In genomic region chr9:66503879-66504411, GRCm38 (mm10) we compare ENCODE assay signal across 11 mouse cellular contexts. TPM values are rescaled to one million over a fixed set of nuclear protein-coding genes. Genes with fewer than 3 reads are reported as not detected.
DNase-seq lines count a peak whose midpoint lies in the region; ATAC-seq and TF ChIP-seq lines count a peak whose summit lies in the region.
"Had no signal": no experiment of that assay in that cellular context is flagged by ENCODE, and none has a peak within 500 bp of the region (broad histone marks: within the 10 kb centered on the region; RNA-seq: fewer than 3 reads in every experiment).

No protein-coding gene starts in this region.

- H3K27me3 ChIP-seq in lung, embryonic 14.5 days (ENCODE audit: insufficient read depth, low read length), result no peaks in the 10 kb centered on the region
- no peaks in the 10 kb centered on the region for H3K27me3 ChIP-seq in liver, embryonic 12.5 days (replicated peaks)
- no peaks in the 10 kb centered on the region for H3K27me3 ChIP-seq in midbrain, embryonic 14.5 days (ENCODE audit: control insufficient read depth, insufficient read depth, low read length)
- H3K27me3 ChIP-seq: embryonic facial prominence, embryonic 12.5 days had no signal

- no peak overlapping the region for H3K4me3 ChIP-seq in lung, embryonic 14.5 days (ENCODE audit: low read depth, low read length)
- H3K4me3 ChIP-seq in liver, embryonic 12.5 days, result no peak overlapping the region
- no peak overlapping the region for H3K4me3 ChIP-seq in midbrain, embryonic 14.5 days (replicated peaks; ENCODE audit: low read depth, low read length)
- H3K4me3 ChIP-seq: embryonic facial prominence, embryonic 12.5 days; myocyte had no signal

- H3K4me2 ChIP-seq in lung, embryonic 14.5 days, result no peak overlapping the region
- peak overlapping the region; percentile 40 for H3K4me2 ChIP-seq in liver, embryonic 12.5 days
- no peak overlapping the region for H3K4me2 ChIP-seq in midbrain, embryonic 14.5 days (ENCODE audit: low read length)
- H3K4me2 ChIP-seq: embryonic facial prominence, embryonic 12.5 days had no signal

- H3K9me3 ChIP-seq in lung, embryonic 14.5 days (ENCODE audit: low read depth, low read length), result no peaks in the 10 kb centered on the region
- H3K9me3 ChIP-seq in liver, embryonic 12.5 days (replicated peaks), result no peaks in the 10 kb centered on the region
- H3K9me3 ChIP-seq in midbrain, embryonic 14.5 days (ENCODE audit: control insufficient read depth, low read length), result no peaks in the 10 kb centered on the region
- H3K9me3 ChIP-seq: embryonic facial prominence, embryonic 12.5 days had no signal

- no peak for DNase-seq in lung, embryonic 14.5 days
- DNase-seq in lung, postnatal 14 days, result no peak
- peak; percentile 40 for DNase-seq in ZHBTc4 (ENCODE audit: low read depth, low spot score)
- DNase-seq in thymus, postnatal 25 days, result peak; percentile 58
- DNase-seq in midbrain, embryonic 14.5 days, result no peak
- DNase-seq in cerebellum, postnatal 10 days, result no peak
- DNase-seq: adrenal gland, postnatal 14 days; heart, postnatal 36 days had no signal

- TF ChIP-seq CTCF in lung, embryonic 14.5 days (IDR thresholded peaks at IDR 0.05; ENCODE audit: low read depth), result no peak

- H3K27ac ChIP-seq in lung, embryonic 14.5 days (ENCODE audit: low read depth), result 0 out of 2 replicates have a peak overlapping the region, but pooled peaks have one; percentile 33
- peak overlapping the region; percentile 96 for H3K27ac ChIP-seq in liver, embryonic 12.5 days
- H3K27ac ChIP-seq in midbrain, embryonic 14.5 days (replicated peaks; ENCODE audit: low read depth, low read length), result no peak overlapping the region
- H3K27ac ChIP-seq: embryonic facial prominence, embryonic 12.5 days had no signal

- H3K4me1 ChIP-seq in lung, embryonic 14.5 days (ENCODE audit: insufficient read depth), result no peaks in the 10 kb centered on the region
- H3K4me1 ChIP-seq in liver, embryonic 12.5 days, result peaks cover 67% of the 10 kb centered on the region
- no peaks in the 10 kb centered on the region for H3K4me1 ChIP-seq in midbrain, embryonic 14.5 days (ENCODE audit: control insufficient read depth, insufficient read depth, low read length)
- H3K4me1 ChIP-seq: embryonic facial prominence, embryonic 12.5 days had no signal

- H3K36me3 ChIP-seq in lung, embryonic 14.5 days (ENCODE audit: insufficient read depth), result peaks cover 77% of the 10 kb centered on the region
- H3K36me3 ChIP-seq in liver, embryonic 12.5 days, result peaks cover 94% of the 10 kb centered on the region
- peaks cover 80% of the 10 kb centered on the region for H3K36me3 ChIP-seq in midbrain, embryonic 14.5 days (ENCODE audit: control insufficient read depth, insufficient read depth, low read length)

- H3K9ac ChIP-seq in lung, embryonic 14.5 days, result no peak overlapping the region
- peak overlapping the region; percentile 56 for H3K9ac ChIP-seq in liver, embryonic 12.5 days
- no peak overlapping the region for H3K9ac ChIP-seq in midbrain, embryonic 14.5 days (replicated peaks; ENCODE audit: low read length)
- H3K9ac ChIP-seq: embryonic facial prominence, embryonic 12.5 days had no signal

- ATAC-seq in lung, embryonic 14.5 days (ENCODE audit: insufficient read depth), result no peak
- ATAC-seq in liver, embryonic 12.5 days, result peak; percentile 80
- ATAC-seq in midbrain, embryonic 14.5 days (ENCODE audit: low FRiP score, low TSS enrichment), result no peak

- 84% methylated on average over 4 of the region's 4 CpGs for WGBS in lung, embryonic 14.5 days
- 32% methylated on average over 4 of the region's 4 CpGs for WGBS in liver, embryonic 12.5 days (ENCODE audit: insufficient replicate concordance)
- WGBS in midbrain, embryonic 14.5 days, result 87% methylated on average over 4 of the region's 4 CpGs

RNA-seq across cellular contexts. Expression of gene Fbxl22, which starts 10.4 kb away (rescaled TPM):
- 6.1 and 7.2 TPM in 2 replicates for polyA plus RNA-seq in lung, embryonic 14.5 days (2014; fragmentation: Nextera tagmentation; extraction: Ambion mirVana)
- 0.64 and 0.77 TPM in 2 replicates for polyA plus RNA-seq in liver, embryonic 12.5 days (2016; fragmentation: Nextera tagmentation; extraction: Ambion mirVana)
- 1.5 and 1.9 TPM in 2 replicates for polyA plus RNA-seq in midbrain, embryonic 14.5 days (2014; fragmentation: Nextera tagmentation; extraction: Ambion mirVana)

Comparison
In these comparisons a context has a peak if more than half of its experiments do, and no peak if none do; other contexts are left out.
1. DNase-seq: peak in ZHBTc4 (single experiment) and thymus, postnatal 25 days (single experiment); none in lung, embryonic 14.5 days (single experiment), lung, postnatal 14 days (single experiment), midbrain, embryonic 14.5 days (single experiment) and cerebellum, postnatal 10 days (0 of 2).